Mouse (Mus musculus): ENCODE measurements around the gene Mfrp.
A peak's percentile ranks its signal among the peaks of the same experiment; 100 is the strongest.
"Not testable (repeated sequence)": the region's sequence is repeated elsewhere in the genome, so short reads cannot be mapped to it uniquely, and the experiment has no call there.

Mfrp gene

DNA sequence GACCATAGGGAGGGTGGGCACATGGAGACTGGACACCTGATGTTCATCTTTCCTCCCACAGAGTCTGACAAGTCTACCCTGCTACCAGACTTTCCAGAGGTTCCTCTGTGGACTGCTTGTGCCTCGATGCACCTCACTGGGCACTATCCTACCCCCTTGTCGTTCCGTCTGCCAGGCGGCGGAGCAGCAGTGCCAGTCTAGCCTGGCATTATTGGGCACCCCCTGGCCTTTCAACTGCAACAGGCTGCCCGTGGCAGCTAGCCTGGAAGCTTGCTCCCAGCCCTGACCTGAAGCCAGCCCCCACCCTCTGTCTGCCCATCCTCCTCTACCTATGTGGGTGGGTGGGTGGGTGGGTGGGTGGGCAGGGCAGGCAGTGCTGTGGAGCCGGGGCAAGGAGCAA, 4.7 kb downstream of the Mfrp start:
- DNase-seq (ENCODE audit: low spot score) = no peak

GRCm38 (mm10) chr9:44106596-44106995, 5.1 kb downstream of the Mfrp start:
- no peak for DNase-seq (ENCODE audit: low spot score)

GRCm38 (mm10) chr9:44107110-44107509, 5.6 kb downstream of the Mfrp start, which contains the start of gene C1qtnf5:
C1qtnf5 (plus strand) TSS chr9:44107245.
- peak; percentile 80 for DNase-seq (ENCODE audit: low spot score)

DNA sequence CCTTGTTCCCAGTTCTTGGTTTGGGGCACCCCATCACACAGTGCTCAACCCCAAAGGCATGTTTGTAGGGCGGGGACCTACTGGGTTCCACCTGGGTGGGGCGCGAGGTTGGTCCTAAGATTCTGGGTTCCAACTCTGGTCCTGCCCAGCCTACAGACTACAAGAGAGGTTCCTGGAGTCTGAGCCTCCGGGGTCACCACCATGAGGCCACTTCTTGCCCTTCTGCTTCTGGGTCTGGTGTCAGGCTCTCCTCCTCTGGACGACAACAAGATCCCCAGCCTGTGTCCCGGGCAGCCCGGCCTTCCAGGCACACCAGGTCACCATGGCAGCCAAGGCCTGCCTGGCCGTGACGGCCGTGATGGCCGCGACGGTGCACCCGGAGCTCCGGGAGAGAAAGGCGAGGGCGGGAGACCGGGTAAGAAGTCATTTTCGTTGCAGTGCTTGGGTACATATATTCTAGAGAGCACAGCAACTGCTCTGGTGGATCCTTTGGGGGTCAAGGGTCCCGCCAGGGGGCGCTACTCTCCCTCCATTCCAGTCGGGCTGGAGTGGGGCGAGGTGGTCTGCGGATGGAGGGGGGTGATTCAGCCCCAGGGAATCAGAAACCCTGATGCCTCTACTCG, 6.1 kb downstream of the Mfrp start:
- no peak for DNase-seq (ENCODE audit: low spot score)

DNA sequence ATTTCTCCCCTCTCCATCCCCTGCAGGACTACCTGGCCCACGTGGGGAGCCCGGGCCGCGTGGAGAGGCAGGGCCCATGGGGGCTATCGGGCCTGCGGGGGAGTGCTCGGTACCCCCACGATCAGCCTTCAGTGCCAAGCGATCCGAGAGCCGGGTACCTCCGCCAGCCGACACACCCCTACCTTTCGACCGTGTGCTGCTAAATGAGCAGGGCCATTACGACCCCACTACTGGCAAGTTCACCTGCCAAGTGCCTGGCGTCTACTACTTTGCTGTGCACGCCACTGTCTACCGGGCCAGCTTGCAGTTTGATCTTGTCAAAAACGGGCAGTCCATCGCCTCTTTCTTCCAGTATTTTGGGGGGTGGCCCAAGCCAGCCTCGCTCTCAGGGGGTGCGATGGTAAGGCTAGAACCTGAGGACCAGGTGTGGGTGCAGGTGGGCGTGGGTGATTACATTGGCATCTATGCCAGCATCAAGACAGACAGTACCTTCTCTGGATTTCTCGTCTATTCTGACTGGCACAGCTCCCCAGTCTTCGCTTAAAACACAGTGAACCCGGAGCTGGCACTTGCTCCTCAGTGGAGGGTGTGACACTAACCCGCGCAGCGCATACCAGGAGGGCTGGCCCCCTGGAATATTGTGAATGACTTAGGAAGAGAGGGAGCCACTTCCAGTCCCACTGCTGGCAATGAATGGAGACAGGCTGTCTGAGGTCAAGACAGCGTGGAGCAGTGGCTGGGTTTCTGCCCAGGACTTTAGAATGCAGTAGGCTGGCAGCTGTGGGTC, 6.9 kb downstream of the Mfrp start:
- DNase-seq (ENCODE audit: low spot score) = no peak

GRCm38 (mm10) chr9:44109360-44110095, 8.0 kb downstream of the Mfrp start:
- peak; percentile 73 for DNase-seq (ENCODE audit: low spot score)

- not testable (repeated sequence) for DNase-seq (ENCODE audit: low spot score)
Observed at GRCm38 (mm10) chr9:44111909-44112308, 10.4 kb downstream of the Mfrp start.

- peak; percentile 88 for DNase-seq (ENCODE audit: low spot score)
Observed at GRCm38 (mm10) chr9:44113105-44113789, 11.7 kb downstream of the Mfrp start, which contains the start of the genes Gm49380 and Rnf26. Gm49380 (minus strand) TSS chr9:44113500. Rnf26 (minus strand) TSS chr9:44113517.

DNA sequence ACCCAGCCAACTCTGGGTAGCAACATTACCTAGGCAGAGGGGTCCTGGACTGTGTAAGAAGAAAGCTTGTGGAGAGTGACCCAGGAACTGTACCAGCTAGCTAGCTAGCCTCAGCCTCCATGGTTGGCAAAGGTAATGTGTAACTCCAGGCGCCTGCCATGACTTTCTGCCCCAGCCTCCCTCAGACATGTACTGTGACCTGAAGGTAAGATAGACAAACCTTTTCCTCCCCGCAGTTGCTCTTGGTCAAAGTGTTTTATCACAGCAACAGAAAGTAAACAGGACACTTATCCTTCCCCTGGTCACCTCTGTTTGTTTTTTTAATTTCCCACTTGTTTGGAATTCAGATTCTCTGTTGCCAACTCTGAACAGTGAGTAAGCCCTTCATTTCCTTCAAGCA, 12.9 kb downstream of the Mfrp start:
- DNase-seq (ENCODE audit: low spot score) = no peak

- DNase-seq (ENCODE audit: low spot score) = no peak
Observed at GRCm38 (mm10) chr9:44115599-44115998, 14.1 kb downstream of the Mfrp start.

DNA sequence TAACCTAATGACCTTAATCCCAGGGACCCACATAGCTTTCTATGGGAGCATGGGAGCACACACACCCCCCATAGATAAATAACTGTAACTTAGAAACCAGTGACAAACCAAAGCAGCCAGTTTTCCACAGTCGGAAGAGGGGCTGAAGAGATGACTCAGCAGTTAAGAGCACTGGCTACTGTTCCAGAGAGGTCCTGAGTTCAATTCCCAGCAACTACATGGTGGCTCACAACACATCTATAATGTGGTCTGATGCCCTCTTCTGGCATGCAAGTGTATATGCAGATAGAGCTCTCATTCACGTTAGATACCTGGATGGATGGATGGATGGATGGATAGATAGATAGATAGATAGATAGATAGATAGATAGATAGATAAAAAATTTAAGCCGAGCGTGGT, 14.7 kb downstream of the Mfrp start:
- no peak for DNase-seq (ENCODE audit: low spot score)

GRCm38 (mm10) chr9:44119011-44119410, 17.5 kb downstream of the Mfrp start:
- DNase-seq (ENCODE audit: low spot score) = no peak

- DNase-seq (ENCODE audit: low spot score) = no peak
Observed at GRCm38 (mm10) chr9:44119948-44120465, 18.5 kb downstream of the Mfrp start.

- DNase-seq (ENCODE audit: low spot score) = no peak
Observed at GRCm38 (mm10) chr9:44124317-44124716, 22.8 kb downstream of the Mfrp start.

DNA sequence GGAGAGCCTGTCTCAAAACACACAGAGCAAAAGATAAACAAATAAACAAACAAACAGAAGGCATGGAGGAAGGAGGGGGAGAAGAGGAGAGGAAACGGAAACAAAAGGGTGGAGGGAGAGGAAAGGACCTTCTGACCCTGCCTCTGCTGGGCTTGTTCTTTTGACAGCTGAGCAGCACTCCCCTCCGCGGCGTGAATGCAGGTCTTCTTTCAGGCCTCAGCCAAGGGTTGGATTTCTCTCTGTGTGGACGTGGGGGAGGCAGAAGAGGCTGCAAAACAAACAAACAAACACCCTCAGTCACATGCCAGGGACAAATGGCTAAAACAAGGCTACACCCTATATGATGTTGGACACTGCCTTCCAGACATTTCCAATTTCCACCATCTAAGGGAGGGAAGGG, 23.5 kb downstream of the Mfrp start:
- no peak for DNase-seq (ENCODE audit: low spot score)

DNA sequence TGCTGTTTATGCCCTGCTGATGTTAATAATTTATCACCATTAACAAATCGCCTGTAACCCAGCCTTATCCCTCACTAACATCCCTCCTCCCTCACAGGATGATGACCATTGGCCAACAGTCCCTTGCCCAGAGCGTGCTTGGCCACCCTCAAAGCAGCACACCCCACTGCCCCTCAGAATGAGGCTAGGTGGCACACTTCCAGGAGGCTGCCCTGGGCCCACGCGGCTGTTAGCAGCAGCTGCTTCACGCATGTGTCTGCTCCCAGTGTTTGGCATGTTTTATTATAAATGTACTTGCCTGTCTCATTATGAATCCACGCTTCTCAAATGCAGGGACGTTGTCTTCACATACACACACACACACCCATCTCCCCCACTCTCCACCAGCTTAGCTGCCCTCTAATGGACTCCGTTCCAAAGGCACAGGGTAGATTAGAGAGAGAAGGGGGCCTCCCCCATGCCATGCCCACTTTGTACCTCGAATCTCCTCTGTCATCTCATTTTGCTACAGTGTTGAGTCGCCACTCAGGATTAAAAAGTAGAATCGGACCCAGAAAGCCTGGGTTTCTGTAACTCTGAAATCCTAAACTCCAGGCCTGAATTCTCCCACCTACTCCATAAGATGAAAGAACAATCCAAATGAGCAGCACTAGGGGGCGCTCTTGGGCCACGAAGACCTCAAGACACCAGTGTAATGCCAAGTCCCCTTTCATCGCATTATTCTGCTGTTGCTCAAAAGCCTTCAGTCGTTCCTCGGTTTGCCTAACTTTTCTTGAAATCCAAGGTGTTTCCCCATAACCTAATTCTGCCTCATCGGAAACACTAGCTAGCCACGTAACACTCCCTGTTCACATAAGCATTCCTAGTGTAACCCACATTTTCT, 24.3 kb downstream of the Mfrp start:
- peak; percentile 83 for DNase-seq (ENCODE audit: low spot score)

GRCm38 (mm10) chr9:44126746-44127145, 25.2 kb downstream of the Mfrp start:
- no peak for DNase-seq (ENCODE audit: low spot score)

GRCm38 (mm10) chr9:44127351-44127801, 25.8 kb downstream of the Mfrp start:
- no peak for DNase-seq (ENCODE audit: low spot score)

DNA sequence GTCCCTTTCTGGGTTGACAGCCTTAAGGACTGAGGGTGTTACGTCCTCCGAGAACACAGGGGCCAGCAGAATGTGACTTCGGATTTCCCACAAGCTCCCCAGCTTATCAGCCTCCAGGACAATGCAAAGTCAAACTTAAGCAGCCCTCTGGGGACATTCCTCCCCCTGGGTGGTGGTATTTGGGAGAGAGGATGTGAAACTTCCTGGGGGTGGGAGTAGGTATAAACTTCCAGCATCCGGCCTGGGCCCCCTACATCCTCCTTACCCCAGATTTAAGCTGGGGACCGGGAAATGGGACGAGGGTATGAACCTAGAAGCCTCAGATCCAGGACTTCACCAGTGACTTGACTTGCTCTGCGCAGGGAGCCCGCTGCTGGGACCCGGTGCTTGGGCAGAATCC, 28.1 kb downstream of the Mfrp start:
- DNase-seq (ENCODE audit: low spot score) = no peak

DNA sequence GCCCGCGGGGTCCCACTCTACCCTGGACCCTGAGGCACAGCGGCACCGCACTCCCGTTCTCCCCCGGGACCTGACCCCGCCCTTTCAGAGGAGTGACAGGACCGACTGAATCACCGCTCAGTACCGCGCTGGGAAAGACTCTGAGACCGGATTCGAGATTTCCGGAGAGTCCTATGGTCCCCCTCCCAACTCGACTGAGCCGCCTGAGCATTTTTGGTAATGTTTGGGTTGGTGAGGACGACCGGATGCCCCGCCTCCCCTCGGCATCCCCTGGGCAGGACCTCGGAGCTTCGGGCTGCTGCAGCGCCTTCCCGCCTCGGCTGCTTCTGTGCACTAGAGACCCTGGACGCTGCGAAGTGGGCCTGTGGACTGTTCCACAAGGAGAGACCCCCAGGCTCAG, 28.5 kb downstream of the Mfrp start:
- peak; percentile 30 for DNase-seq (ENCODE audit: low spot score)

All from ovary, postnatal 14 days (tissue).